Mouse (Mus musculus) small intestine, adult 2 months (tissue): ENCODE data around the gene Rrm1.

Source experiments
- CTCF ChIP-seq: fragments of 200-500 bp; IDR thresholded peaks from 2 replicates; pipeline ENCODE4 v1.5.1; 2012; ENCODE audit warnings: low read depth, mild to moderate bottlenecking, control low read depth, inconsistent platforms, low read length, moderate library complexity, mixed read lengths; ENCODE audit not compliant: insufficient replicate concordance, insufficient read length; ENCODE audit errors: extremely low read depth
- POLR2A ChIP-seq: fragments of 200-500 bp; IDR thresholded peaks from 2 replicates; pipeline ENCODE4 v1.6.1; 2012; ENCODE audit warnings: low read depth, mild to moderate bottlenecking, control low read depth, inconsistent platforms, low read length, moderate library complexity

GRCm38 (mm10) chr7:102415841-102416240 is 25.7 kb upstream of the Rrm1 start:
- TF ChIP-seq CTCF = no peak
- no peak for TF ChIP-seq POLR2A
